Mouse (Mus musculus): ENCODE data around the gene Cldn15. TPM values are rescaled to one million over a fixed set of nuclear protein-coding genes. Genes with fewer than 3 reads are reported as not detected.

The Cldn15 gene
- total RNA-seq, 2 experiments from 2014 or later = 8.9 to 10.4 TPM

Small RNA genes within 50 kb of the gene (microRNA-seq; reads per million reads assigned to microRNA genes)
- gene Mir702 = 16.4 reads per million, percentile 33 among the genes with 10 or more reads in this experiment

Other genes starting within 250 kb of the Cldn15 start
- gene Col26a1, start 83.4 kb upstream of the Cldn15 start, total RNA-seq (2021) = 1 to 10 TPM; 2.7 to 2.8 TPM
- gene Ift22, start 58.5 kb upstream of the Cldn15 start, total RNA-seq (2021) = 1 to 10 TPM; 8.8 to 8.9 TPM
- 100 to 1,000 TPM; 172 to 177 TPM for gene Fis1, start 13.3 kb upstream of the Cldn15 start, total RNA-seq (2021)
- 10 to 100 TPM; 37.5 to 40.4 TPM for gene Plod3, start 20.4 kb downstream of the Cldn15 start, total RNA-seq (2021)
- gene Znhit1, start 21.4 kb downstream of the Cldn15 start, total RNA-seq (2021) = 10 to 100 TPM; 57.2 to 67.0 TPM
- not detected for gene Vgf, start 59.8 kb downstream of the Cldn15 start, total RNA-seq (2021)
- 10 to 100 TPM; 34.4 to 43.0 TPM for gene Ap1s1, start 79.5 kb downstream of the Cldn15 start, total RNA-seq (2021)
- 10 to 100 TPM; 18.3 to 27.6 TPM for gene Serpine1, start 105.7 kb downstream of the Cldn15 start, total RNA-seq (2021)
- 10 to 100 TPM; 18.0 to 22.0 TPM for gene Trim56, start 149.6 kb downstream of the Cldn15 start, total RNA-seq (2021)
- gene Muc3, start 182.7 kb downstream of the Cldn15 start, total RNA-seq (2021) = not detected
- under 1 TPM; 0.26 to 0.31 TPM for gene Muc3a, start 245.8 kb downstream of the Cldn15 start, total RNA-seq (2021)